Comparison of ENCODE assay signal across 16 mouse cellular contexts in the genomic region with DNA sequence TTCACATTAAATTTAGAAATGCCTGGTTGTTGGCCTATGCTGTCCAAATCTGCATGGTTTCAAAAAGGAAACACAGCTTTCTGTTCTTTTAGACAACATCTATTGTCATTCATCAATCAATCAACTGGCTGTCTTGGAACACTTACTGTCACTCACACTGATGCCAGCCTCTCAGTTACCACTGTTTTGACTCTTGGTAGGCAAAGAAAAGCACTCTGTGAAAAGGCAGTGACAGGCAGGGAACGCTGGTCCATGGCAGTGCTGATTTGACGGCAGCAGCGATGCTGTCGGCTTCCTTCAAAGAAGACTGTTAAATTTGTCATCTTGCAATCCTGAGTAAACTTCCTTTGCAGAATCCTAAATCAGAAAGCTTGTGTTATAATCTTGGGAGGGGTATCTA.
"Had no signal": no experiment of that assay in that cellular context is flagged by ENCODE, and none has a peak within 500 bp of the region (broad histone marks: within the 10 kb centered on the region; RNA-seq: fewer than 3 reads in every experiment).

No protein-coding gene starts in this region.

- H3K27me3 ChIP-seq: lung, embryonic 15.5 days; megakaryocyte, embryonic 14.5 days; midbrain, embryonic 12.5 days; neural tube, embryonic 12.5 days; stomach, embryonic 15.5 days had no signal

- H3K9ac ChIP-seq: lung, embryonic 15.5 days; midbrain, embryonic 12.5 days; neural tube, embryonic 12.5 days; stomach, embryonic 15.5 days had no signal

- ATAC-seq: lung, postnatal 0 days had no signal

- H3K9me3 ChIP-seq: lung, embryonic 15.5 days; megakaryocyte, embryonic 14.5 days; midbrain, embryonic 12.5 days; neural tube, embryonic 12.5 days; stomach, embryonic 15.5 days had no signal

- H3K4me2 ChIP-seq: lung, embryonic 15.5 days; midbrain, embryonic 12.5 days; neural tube, embryonic 12.5 days; stomach, embryonic 15.5 days had no signal

- H3K36me3 ChIP-seq: lung, embryonic 15.5 days; midbrain, embryonic 12.5 days; neural tube, embryonic 12.5 days; stomach, embryonic 15.5 days had no signal

- DNase-seq: lung, adult 2 months; lung, postnatal 14 days; lung, postnatal 36 days; midbrain, embryonic 14.5 days; right cerebral cortex, postnatal 14 days; thymus, adult 2 months; thymus, postnatal 25 days; thymus, postnatal 4 days had no signal

- H3K4me3 ChIP-seq: lung, embryonic 15.5 days; megakaryocyte, embryonic 14.5 days; midbrain, embryonic 12.5 days; neural tube, embryonic 12.5 days; stomach, embryonic 15.5 days had no signal

- H3K27ac ChIP-seq: lung, embryonic 15.5 days; macrophage; midbrain, embryonic 12.5 days; neural tube, embryonic 12.5 days; stomach, embryonic 15.5 days; stomach, postnatal 0 days had no signal

- H3K4me1 ChIP-seq: lung, embryonic 15.5 days; megakaryocyte, embryonic 14.5 days; midbrain, embryonic 12.5 days; neural tube, embryonic 12.5 days; stomach, embryonic 15.5 days had no signal
